Mouse (Mus musculus): Measurements from ENCODE around the gene Ppt2. TPM values are rescaled to one million over a fixed set of nuclear protein-coding genes. Genes with fewer than 3 reads are reported as not detected.

Ppt2 gene
- polyA plus RNA-seq, 1 experiment = 20.2 TPM

DNA sequence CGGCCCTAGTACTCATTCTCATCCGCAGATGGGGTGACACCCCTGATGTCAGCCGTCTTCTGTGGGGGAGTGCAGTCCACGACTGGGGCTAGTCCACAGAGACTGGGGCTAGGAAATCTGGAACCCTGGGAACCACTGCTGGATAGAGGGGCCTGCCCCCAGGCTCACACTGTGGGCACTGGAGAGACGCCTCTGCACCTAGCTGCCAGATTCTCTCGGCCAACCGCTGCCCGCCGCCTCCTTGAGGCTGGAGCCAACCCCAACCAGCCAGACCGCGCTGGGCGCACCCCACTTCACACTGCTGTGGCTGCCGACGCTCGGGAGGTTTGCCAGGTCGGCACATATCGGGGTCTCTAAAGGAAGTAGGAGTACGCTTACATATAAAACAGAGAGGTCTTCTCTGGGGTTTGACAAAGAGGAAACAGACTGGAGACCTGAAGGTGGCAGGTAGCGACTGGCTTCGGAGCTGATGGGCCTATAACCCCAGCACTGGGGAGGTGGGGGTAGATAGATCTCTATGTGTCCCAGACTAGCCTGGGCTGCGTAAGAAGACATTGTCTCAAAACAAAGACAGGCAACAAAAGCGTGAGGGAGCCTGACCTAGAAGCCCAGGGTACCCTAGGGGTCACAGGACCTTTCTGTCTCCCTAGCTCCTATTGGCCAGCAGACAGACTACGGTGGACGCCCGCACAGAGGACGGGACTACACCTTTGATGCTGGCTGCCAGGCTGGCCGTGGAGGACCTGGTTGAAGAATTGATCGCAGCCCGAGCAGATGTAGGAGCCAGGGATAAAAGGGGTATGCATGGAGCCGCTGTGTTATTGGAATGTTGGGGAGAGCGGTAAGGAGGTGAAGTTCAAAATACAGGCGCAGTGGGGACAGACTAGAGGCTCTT is 42.2 kb downstream of the Ppt2 start:
- peak overlapping the region; percentile 94 for H3K4me3 ChIP-seq (ENCODE audit: control insufficient read depth, low read depth, low read length)
- TF ChIP-seq POLR2A (IDR thresholded peaks at IDR 0.05; ENCODE audit: control insufficient read depth, low read depth, low read length) = no peak
- no peak for TF ChIP-seq CTCF (IDR thresholded peaks at IDR 0.05; ENCODE audit: control insufficient read depth, insufficient read depth, insufficient replicate concordance, low read depth, low read length)
- no peaks in the 10 kb centered on the region for H3K36me3 ChIP-seq (ENCODE audit: control insufficient read depth, insufficient read depth, low read length)
- H3K27ac ChIP-seq (ENCODE audit: control insufficient read depth, insufficient read depth, low read depth, low read length) = no peak overlapping the region
- H3K27me3 ChIP-seq (ENCODE audit: control insufficient read depth, insufficient read depth, low read length) = no peaks in the 10 kb centered on the region
- H3K4me1 ChIP-seq (ENCODE audit: control insufficient read depth, insufficient read depth, low read length) = peaks cover 50% of the 10 kb centered on the region

DNA sequence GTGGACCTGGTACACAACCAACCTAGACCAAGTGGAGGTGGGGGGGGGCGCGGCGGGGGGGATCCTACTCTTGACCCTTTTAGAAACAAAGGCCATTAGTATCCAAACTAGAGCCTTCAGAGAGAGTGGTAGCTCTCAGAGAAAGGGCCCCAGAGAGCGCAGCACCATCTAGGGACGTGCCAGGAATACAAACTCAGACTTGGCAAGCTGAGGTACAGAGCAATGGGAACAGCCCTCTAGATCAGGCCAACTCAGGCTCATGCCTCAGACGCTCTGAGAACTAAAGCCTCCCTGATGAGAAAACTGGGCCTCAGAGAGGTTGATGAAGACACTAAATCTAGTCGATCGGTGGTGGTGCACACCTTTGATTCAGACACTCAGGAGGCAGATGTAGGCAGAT is 43.2 kb downstream of the Ppt2 start:
- Histone ChIP-seq H3K27ac (ENCODE audit: control insufficient read depth, insufficient read depth, low read depth, low read length) (no peak overlapping the region), H3K4me1 (ENCODE audit: control insufficient read depth, insufficient read depth, low read length) (peaks cover 41% of the 10 kb centered on the region), H3K27me3 (ENCODE audit: control insufficient read depth, insufficient read depth, low read length) (no peaks in the 10 kb centered on the region), H3K36me3 (ENCODE audit: control insufficient read depth, insufficient read depth, low read length) (no peaks in the 10 kb centered on the region), H3K4me3 (ENCODE audit: control insufficient read depth, low read depth, low read length) (peak overlapping the region; percentile 3)
- TF ChIP-seq CTCF (IDR thresholded peaks at IDR 0.05; ENCODE audit: control insufficient read depth, insufficient read depth, insufficient replicate concordance, low read depth, low read length) (no peak), POLR2A (IDR thresholded peaks at IDR 0.05; ENCODE audit: control insufficient read depth, low read depth, low read length) (no peak)

DNA sequence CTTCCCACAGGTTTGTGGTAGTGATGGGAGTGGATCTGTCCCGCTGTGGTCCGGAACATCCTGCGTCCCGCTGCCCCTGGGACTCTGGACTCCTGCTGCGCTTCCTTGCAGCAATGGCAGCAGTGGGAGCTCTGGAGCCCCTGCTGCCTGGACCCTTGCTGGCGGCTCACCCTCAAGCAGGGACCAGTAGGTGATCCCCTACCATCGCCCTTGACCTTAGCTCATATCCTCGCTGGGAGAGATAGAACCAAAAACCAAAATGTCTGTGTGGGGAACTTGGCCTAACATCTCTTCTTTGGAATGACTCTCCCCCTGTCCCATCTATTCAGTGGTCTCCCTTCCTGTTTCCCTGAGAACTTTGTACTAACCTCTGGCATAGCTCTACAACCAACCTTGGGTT is 44.5 kb downstream of the Ppt2 start:
- H3K27ac ChIP-seq (ENCODE audit: control insufficient read depth, insufficient read depth, low read depth, low read length) = no peak overlapping the region
- no peaks in the 10 kb centered on the region for H3K36me3 ChIP-seq (ENCODE audit: control insufficient read depth, insufficient read depth, low read length)
- no peaks in the 10 kb centered on the region for H3K27me3 ChIP-seq (ENCODE audit: control insufficient read depth, insufficient read depth, low read length)
- H3K4me3 ChIP-seq (ENCODE audit: control insufficient read depth, low read depth, low read length) = no peak overlapping the region
- TF ChIP-seq CTCF (IDR thresholded peaks at IDR 0.05; ENCODE audit: control insufficient read depth, insufficient read depth, insufficient replicate concordance, low read depth, low read length) (no peak), POLR2A (IDR thresholded peaks at IDR 0.05; ENCODE audit: control insufficient read depth, low read depth, low read length) (no peak)
- H3K4me1 ChIP-seq (ENCODE audit: control insufficient read depth, insufficient read depth, low read length) = peaks cover 33% of the 10 kb centered on the region

DNA sequence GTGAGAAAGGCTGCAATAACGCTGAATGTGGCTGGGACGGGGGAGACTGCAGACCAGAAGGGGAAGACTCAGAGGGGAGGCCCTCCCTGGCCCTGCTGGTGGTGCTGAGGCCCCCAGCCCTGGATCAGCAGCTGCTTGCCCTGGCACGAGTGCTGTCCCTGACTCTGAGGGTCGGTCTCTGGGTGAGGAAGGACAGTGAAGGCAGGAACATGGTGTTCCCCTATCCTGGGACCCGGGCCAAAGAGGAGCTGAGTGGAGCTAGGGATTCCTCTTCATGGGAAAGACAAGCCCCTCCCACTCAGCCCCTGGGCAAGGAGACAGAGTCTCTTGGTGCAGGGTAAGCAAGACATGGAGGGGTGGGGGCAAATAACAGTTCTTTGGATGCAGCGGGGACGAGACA is 44.9 kb downstream of the Ppt2 start:
- Histone ChIP-seq H3K4me1 (ENCODE audit: control insufficient read depth, insufficient read depth, low read length) (peaks cover 30% of the 10 kb centered on the region), H3K4me3 (ENCODE audit: control insufficient read depth, low read depth, low read length) (no peak overlapping the region), H3K27ac (ENCODE audit: control insufficient read depth, insufficient read depth, low read depth, low read length) (peak overlapping the region; percentile 63)

DNA sequence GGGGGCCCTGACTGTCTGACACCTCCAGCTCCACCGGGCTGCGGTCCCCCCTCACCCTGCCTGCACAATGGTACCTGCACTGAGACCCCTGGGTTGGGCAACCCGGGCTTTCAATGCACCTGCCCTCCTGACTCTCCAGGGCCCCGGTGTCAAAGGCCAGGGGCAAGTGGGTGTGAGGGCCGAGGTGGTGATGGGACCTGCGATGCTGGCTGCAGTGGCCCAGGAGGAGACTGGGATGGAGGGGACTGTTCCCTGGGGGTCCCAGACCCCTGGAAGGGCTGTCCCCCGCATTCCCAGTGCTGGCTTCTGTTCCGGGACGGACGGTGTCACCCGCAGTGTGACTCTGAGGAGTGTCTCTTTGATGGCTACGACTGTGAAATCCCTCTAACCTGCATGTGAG is 45.8 kb downstream of the Ppt2 start:
- Histone ChIP-seq H3K27ac (ENCODE audit: control insufficient read depth, insufficient read depth, low read depth, low read length) (no peak overlapping the region), H3K4me1 (ENCODE audit: control insufficient read depth, insufficient read depth, low read length) (peaks cover 22% of the 10 kb centered on the region), H3K36me3 (ENCODE audit: control insufficient read depth, insufficient read depth, low read length) (no peaks in the 10 kb centered on the region), H3K4me3 (ENCODE audit: control insufficient read depth, low read depth, low read length) (no peak overlapping the region), H3K27me3 (ENCODE audit: control insufficient read depth, insufficient read depth, low read length) (no peaks in the 10 kb centered on the region)
- TF ChIP-seq POLR2A (IDR thresholded peaks at IDR 0.05; ENCODE audit: control insufficient read depth, low read depth, low read length) = no peak
- no peak for TF ChIP-seq CTCF (IDR thresholded peaks at IDR 0.05; ENCODE audit: control insufficient read depth, insufficient read depth, insufficient replicate concordance, low read depth, low read length)

More for the DNA sequence above, 44.9 kb downstream of the Ppt2 start:
- H3K36me3 ChIP-seq (ENCODE audit: control insufficient read depth, insufficient read depth, low read length) = no peaks in the 10 kb centered on the region
- TF ChIP-seq POLR2A (IDR thresholded peaks at IDR 0.05; ENCODE audit: control insufficient read depth, low read depth, low read length) (no peak), CTCF (IDR thresholded peaks at IDR 0.05; ENCODE audit: control insufficient read depth, insufficient read depth, insufficient replicate concordance, low read depth, low read length) (no peak)
- H3K27me3 ChIP-seq (ENCODE audit: control insufficient read depth, insufficient read depth, low read length) = no peaks in the 10 kb centered on the region

DNA sequence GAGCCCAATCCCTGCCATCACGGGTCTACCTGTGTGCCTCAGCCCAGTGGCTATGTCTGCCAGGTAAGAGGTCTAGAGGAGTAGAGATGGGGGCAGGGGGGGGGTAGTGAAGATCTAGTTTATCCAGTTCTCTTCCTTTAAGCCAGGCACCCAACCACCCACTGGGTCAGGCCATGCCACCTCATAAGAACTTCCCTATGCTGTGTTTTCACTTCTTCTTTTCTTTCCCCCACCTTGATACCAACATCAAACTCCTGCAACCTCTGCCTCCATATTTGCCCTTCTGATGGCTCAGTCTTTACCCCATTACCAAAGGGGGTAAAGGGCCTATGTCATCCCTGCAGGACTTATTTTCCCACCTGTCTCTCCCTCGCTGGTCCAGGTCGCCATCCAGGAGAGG is 50.2 kb downstream of the Ppt2 start:
- no peak overlapping the region for H3K27ac ChIP-seq (ENCODE audit: control insufficient read depth, insufficient read depth, low read depth, low read length)
- H3K27me3 ChIP-seq (ENCODE audit: control insufficient read depth, insufficient read depth, low read length) = no peaks in the 10 kb centered on the region
- H3K4me1 ChIP-seq (ENCODE audit: control insufficient read depth, insufficient read depth, low read length) = no peaks in the 10 kb centered on the region
- no peak for TF ChIP-seq POLR2A (IDR thresholded peaks at IDR 0.05; ENCODE audit: control insufficient read depth, low read depth, low read length)
- no peak for TF ChIP-seq CTCF (IDR thresholded peaks at IDR 0.05; ENCODE audit: control insufficient read depth, insufficient read depth, insufficient replicate concordance, low read depth, low read length)
- H3K36me3 ChIP-seq (ENCODE audit: control insufficient read depth, insufficient read depth, low read length) = no peaks in the 10 kb centered on the region
- no peak overlapping the region for H3K4me3 ChIP-seq (ENCODE audit: control insufficient read depth, low read depth, low read length)

DNA sequence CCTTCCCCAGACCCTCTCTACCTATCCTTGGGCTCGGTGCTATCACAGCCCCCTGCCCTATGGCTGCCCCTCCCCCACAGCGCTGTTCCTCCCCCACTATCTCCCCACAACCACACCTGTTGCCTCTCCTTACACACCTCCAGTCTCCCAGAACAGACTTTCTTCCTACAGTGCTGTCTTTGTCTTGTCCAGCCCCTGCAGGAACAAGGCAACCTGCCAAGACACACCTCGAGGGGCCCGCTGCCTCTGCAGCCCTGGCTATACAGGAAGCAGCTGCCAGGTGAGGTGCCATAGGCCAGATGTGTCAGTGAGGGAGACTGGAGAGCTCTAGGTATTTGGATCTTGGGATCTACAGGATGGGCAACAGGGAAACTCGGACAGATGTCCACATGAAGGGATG is 51.7 kb downstream of the Ppt2 start:
- Histone ChIP-seq H3K36me3 (ENCODE audit: control insufficient read depth, insufficient read depth, low read length) (no peaks in the 10 kb centered on the region), H3K4me3 (ENCODE audit: control insufficient read depth, low read depth, low read length) (no peak overlapping the region), H3K27me3 (ENCODE audit: control insufficient read depth, insufficient read depth, low read length) (no peaks in the 10 kb centered on the region), H3K27ac (ENCODE audit: control insufficient read depth, insufficient read depth, low read depth, low read length) (no peak overlapping the region), H3K4me1 (ENCODE audit: control insufficient read depth, insufficient read depth, low read length) (peaks cover 8% of the 10 kb centered on the region)
- TF ChIP-seq POLR2A (IDR thresholded peaks at IDR 0.05; ENCODE audit: control insufficient read depth, low read depth, low read length) (no peak), CTCF (IDR thresholded peaks at IDR 0.05; ENCODE audit: control insufficient read depth, insufficient read depth, insufficient replicate concordance, low read depth, low read length) (no peak)

All from testis, adult 2 months (tissue).